Mouse (Mus musculus): ENCODE results near the gene Fgfr2.

DNA sequence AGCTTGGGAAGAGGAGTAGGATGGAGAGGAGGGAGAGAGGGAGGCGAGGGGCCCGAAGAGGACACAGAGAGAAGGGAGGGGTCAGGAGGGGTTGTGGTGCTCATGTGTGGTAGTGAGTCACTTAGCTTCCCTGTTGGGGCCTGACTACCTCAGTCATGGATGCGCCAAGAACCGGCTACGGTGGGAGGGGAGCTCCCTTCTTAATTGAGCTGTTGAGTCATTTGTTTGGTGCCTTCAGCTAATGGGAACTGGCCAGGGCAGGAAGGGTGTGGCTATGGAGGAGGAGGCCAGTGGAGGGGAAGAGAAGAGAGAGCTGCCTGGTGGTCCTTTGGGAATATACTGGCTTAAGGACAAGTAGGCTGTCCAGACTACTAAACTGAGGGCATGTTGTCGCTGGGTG, 2451.8 kb downstream of the Fgfr2 start:
- TF ChIP-seq CTCF (IDR thresholded peaks at IDR 0.05; ENCODE audit: borderline replicate concordance, insufficient read depth, low read length) (no peak), POLR2A (IDR thresholded peaks at IDR 0.05; ENCODE audit: low read depth, low read length) (no peak)
